Mouse (Mus musculus) heart, adult 18-20 months (tissue): ENCODE results near the gene Tmem39a. TPM values are rescaled to one million over a fixed set of nuclear protein-coding genes. Genes with fewer than 3 reads are reported as not detected.
A peak's percentile ranks its signal among the peaks of the same experiment; 100 is the strongest.

Source experiments
- DNase-seq, 2 experiments: peaks; one replicate each; pipeline ENCODE4 v3.0.0; 2021 to 2022; ENCODE audit warnings: mixed read lengths in 1 of 2
- total RNA-seq, 2 experiments: library from RNA; stranded (reverse); gene quantifications; 2 replicates each; pipeline ENCODE4 v1.2.3; 2021

Tmem39a gene
- total RNA-seq, 2 experiments from 2014 or later, result 19.1 to 23.9 TPM

DNA sequence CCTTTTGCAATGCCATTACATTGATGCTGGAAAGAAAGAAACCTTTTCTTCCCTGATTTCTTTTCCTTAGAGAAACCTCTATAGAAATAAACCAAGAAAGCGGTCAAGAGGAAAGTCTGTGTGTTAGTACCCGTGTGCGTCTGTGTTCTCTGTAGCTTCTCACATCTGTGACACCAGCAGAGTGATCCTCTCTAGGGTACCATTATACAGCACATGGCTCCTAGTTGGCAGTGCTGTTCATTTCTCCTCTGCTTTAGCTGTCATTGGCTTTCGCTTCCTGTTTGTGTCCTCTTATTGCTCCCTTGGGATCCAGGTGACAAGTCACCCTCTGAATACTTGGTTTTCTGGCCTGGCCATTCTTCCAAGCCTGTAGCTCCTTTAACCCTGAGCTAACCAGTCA, 29.1 kb downstream of the Tmem39a start:
- DNase-seq, result no peak

DNA sequence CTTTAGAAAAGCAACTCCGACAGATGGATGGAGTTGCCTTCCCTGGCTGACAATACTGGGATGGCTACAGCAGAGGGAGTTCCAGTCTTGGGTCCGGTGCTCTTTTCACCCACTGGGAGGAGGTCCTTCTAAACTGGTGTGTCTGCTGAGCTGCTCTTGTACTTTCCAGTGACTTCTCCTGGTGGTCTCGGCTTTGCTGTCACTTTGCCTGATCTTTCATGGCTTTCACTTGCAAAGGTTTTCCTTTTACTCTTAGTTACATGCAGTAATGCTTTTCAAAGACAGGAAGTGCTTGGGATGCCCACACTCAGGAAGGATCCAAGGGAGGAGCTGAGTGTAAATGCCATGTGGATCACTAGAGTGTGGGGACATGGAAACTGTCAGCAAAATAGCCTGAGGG, 33.0 kb downstream of the Tmem39a start:
- no peak for DNase-seq

DNA sequence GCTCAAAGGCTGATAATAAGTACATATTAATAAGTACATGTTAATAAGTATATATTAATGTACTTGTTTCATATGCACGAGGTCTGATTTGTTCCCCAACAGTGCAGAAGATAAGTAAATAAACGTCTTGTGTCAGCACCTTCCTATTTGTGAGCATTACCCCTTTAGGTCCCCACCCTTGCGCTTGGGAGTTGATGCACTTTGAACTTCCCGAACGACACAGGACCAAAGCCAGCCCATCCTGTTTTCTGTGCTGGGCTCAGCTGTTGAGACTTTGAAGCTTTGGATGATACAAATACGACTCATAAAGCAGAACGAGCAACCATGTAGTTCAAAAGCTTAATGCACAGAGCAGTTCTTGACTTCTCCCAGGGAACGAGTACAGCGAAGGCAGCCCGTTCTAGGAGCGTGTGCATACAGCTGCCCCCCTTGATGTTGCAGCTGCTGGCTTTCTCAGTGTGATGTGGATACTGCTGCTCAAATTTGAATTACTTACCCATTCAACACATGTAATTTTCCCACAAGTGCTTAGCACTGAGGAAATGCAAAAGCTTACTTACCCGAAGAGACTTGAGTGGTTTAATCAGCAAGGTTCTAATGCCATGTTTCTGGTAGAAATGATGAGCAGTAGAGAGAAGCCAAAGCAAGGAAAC, 33.7 kb downstream of the Tmem39a start:
- peak in 1 of 2 experiments; percentile 52 for DNase-seq

GRCm38 (mm10) chr16:38592946-38593345, 34.4 kb downstream of the Tmem39a start:
- no peak for DNase-seq

DNA sequence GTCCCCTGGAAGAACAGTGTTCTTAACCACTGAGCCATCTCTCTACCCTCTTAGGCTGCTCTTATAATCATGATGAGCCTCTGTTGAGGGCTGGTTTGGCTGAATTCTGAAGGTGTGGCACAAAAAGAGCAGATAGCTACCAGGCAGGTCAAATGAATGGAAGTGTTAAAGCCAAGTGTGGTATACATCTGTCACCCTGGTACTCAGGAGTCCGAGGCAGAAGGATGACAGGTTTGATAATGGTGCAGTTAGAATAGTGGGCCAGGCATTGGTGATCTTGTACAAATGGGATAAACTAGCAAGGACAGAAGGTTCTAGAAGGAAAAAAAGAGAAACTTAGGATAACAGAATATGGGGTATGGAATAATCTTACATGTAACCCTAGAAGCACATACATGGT, 35.9 kb downstream of the Tmem39a start:
- no peak for DNase-seq

- DNase-seq, result no peak
Observed at GRCm38 (mm10) chr16:38596099-38596498, 37.6 kb downstream of the Tmem39a start.

GRCm38 (mm10) chr16:38596651-38597050, 38.2 kb downstream of the Tmem39a start:
- no peak for DNase-seq

- DNase-seq, result no peak
Observed at GRCm38 (mm10) chr16:38598986-38599680, 40.6 kb downstream of the Tmem39a start.

GRCm38 (mm10) chr16:38602989-38603804, 44.7 kb downstream of the Tmem39a start:
- DNase-seq, result peak; percentile 75 to 83

DNA sequence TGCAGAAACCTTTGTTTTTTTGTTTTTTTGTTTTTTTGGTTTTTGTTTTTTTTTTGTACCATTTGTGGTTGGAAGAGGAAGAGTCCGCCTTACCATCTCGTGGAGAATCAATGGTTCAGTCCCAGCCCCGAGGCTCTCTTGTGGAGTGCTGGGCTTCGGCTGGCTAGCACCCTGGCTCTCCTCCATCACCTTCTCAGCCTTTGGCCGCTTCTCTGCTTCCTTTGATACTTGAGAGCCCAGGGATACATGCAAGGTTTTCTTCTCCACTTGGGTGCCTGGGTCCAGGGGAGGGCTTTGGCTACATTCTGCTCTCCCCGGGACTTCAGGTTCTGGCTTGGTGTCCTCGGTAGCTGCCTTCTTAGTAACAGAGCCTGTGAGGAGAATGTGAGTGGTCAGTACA, 48.0 kb downstream of the Tmem39a start:
- no peak for DNase-seq

DNA sequence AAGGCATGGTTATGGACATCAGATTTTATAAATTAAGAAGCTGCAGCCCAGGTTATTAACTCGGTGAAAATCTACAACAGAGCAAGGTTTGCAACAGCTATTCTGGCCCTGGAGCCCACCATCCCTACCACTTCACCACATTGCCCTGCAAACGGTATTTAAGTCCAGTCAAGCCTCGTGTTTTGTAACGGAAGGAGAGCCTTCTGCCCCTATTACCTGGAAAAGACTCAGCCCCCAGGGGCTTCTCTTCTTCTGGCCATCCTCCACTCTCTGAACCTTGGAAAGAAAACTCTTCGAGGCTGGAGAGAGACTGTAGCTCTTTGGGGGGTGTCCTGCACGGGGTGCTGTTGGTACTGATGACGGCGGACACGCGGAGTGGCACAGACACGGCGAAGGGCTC, 50.2 kb downstream of the Tmem39a start:
- no peak for DNase-seq

- no peak for DNase-seq
Observed at GRCm38 (mm10) chr16:38609092-38609491, 50.6 kb downstream of the Tmem39a start.

GRCm38 (mm10) chr16:38612646-38613045, 54.1 kb downstream of the Tmem39a start:
- no peak for DNase-seq

GRCm38 (mm10) chr16:38613646-38614045, 55.1 kb downstream of the Tmem39a start:
- DNase-seq, result no peak

DNA sequence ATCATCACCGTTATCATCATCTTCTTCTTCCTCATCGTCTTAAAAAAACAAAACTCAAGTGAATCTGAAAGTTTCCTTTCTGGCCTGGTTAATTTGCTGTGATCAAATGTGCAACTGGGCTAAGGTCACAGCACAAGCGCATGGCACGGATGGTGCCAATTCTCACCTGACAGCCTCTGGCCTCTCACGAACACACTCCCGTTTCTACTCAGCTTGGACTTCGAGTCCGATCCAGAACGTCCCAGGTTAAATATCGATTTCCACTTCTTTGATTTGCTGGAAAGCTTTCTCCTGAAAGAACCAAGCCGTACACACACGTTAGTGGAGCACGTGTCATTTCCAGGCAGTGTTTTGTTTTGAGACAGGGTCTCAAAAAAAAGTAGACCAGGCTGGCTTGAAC, 59.5 kb downstream of the Tmem39a start:
- no peak for DNase-seq

DNA sequence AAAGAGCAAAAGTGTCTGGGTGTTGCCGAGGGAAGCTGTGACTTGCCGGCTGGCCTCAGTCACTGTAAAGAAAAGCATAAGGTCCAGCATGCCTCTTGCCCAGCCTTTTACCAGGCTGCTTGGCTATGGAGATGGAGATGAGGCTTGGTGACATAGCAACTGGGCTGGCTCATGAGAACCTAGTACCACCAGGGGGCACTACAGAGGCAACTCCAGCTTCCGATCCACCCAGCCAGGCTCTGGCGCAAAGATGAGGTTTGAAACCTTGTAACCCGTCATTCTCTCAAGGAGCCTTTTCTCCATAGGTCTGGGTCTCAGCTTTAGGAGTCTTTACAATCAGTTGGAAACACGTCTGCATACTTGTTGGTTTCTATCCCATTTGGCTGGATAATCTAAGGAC, 60.6 kb downstream of the Tmem39a start:
- DNase-seq, result peak; percentile 73 to 87

DNA sequence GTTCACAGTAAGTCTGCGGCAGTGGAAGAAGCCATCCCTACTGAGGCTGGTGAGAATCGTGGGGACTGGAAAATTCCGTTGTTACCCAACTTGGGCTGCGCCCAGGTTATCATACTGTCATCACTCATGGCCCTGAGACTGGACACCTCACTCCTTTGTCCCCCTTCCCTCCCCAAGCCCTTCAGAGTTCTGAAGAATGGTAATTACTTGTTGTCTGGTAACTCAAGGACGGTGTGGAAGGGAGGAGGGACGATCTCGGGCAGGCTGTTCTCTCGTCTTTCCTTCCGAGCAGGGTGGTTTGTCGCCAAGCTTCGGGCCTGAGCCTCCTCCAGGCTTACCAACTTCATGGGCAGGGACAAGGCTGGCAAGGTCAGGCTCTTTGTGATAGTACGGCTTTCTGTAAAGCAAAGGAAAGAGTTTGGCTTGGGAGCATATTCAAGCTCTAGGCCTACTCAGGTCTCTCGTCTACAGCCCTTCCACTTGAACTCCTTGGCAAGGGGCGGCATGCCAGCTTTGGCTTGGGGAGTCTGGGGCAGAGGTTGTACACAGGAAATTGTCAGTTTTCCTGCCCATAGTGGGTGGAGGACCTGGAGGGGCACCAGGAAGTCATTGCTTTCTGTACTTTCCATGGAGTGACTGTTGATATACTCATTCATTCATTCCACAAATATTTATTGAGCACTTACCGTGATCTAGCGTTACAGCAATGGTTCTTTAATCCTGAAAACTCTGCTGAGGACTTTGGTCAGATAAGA, 62.4 kb downstream of the Tmem39a start:
- DNase-seq, result no peak

DNA sequence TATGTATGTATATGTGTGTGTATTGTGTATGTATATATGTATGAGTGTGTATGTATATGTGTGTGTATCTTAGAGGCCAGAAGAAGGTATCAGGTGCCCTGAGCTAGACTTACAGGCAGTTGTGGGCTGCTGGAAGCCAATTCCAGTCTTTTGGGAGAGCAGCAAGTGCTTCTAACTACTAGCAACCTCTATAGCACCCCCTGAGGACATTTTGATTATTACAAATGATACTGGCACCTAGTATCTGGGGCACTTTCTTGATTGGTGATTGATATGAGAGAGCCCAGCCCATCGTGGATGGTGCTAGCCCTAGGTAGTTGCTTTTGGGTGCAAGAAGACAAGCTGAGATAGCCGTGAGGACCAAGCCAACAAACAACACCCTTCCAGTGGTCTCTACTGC, 63.8 kb downstream of the Tmem39a start:
- DNase-seq, result no peak

DNA sequence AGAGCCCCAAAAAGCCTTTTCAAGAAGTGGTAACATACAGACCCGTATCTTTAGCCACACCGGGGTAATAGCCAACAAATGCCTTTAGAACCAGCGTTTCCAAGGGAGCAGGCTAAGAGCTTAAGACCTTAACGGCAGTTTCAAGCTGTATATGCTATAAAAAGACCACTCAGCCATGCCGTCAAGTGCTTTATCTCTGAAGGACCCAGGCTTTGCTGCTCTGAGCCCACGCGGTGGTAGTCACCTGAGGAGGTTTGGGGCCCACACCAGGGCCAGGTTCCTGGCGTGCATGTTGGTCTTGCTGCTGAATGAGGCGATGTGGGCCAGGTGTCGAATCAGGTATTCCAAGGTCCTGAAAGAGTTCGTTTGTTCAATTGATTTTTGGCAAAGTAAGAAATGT, 65.8 kb downstream of the Tmem39a start:
- no peak for DNase-seq

DNA sequence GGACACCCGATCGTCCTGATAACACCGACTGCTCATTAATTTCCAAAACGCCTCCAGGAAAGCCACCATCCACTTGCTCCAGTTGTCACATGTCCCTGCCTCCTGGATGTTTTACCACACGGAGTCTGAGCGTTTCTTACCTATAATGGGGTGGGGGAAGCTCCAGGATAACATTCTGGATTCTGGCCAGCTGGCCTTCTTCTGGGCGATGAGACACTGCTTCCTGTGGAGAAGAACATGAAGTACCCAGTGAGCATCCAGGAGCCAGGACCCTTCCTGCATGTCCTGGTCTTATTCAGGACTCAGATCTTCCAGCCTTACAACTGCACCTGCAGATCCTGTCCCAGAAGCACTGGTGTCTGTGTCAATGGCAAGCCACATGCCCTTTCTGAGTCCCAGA, 66.9 kb downstream of the Tmem39a start:
- DNase-seq, result peak in 1 of 2 experiments; percentile 42

DNA sequence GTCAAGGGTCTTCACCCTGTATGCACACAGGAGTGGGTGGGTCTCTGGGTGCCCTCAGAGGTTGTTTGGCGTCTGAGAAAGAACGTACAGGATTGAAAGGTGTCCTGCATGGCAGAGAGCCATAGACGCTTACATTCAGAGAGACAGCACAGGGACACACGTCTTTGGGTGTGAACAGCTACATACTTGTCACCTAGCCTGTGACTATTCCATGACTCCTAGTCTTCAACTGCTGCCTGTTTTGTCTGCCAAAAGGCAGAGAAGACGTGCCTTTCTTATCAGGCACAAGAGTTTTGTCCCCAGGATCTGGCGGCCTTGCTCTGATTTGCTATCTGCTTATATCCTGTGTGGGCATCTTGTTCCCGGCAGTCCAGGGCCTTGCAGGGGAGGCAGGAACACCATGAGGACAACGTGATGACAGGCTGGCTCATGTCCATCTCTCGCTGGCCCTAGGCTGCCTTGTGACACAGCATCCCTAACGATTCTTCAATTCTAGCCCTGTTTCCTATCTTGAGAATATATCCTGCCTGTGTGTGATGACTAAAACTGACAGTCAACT, 67.4 kb downstream of the Tmem39a start:
- DNase-seq, result peak; percentile 60 to 67

GRCm38 (mm10) chr16:38632147-38632546, 73.6 kb downstream of the Tmem39a start:
- peak; percentile 67 to 88 for DNase-seq
